Mouse (Mus musculus) forebrain, embryonic 13.5 days (tissue): ENCODE data around the gene Gm49322. TPM values are rescaled to one million over a fixed set of nuclear protein-coding genes. Genes with fewer than 3 reads are reported as not detected.
A peak's percentile ranks its signal among the peaks of the same experiment; 100 is the strongest.

Source experiments
- ATAC-seq: fragments of 200-750 bp; cut with Nextera tagmentation; 2 replicates; pipeline ENCODE4 v1.8.0; 2017
- H3K27ac ChIP-seq: fragments of 300-500 bp; sonication (generic); 2 replicates; pipeline ENCODE4 v1.5.1; 2015; ENCODE audit warnings: inconsistent platforms, mild to moderate bottlenecking, moderate library complexity
- H3K27me3 ChIP-seq: fragments of 300-500 bp; sonication (generic); 2 replicates; pipeline ENCODE4 v1.6.1; 2015; ENCODE audit warnings: mild to moderate bottlenecking, inconsistent platforms
- H3K36me3 ChIP-seq: fragments of 300-500 bp; sonication (generic); 2 replicates; pipeline ENCODE4 v1.6.1; 2015; ENCODE audit warnings: mild to moderate bottlenecking, inconsistent platforms; ENCODE audit not compliant: poor library complexity, severe bottlenecking
- H3K4me1 ChIP-seq: fragments of 300-500 bp; sonication (generic); 2 replicates; pipeline ENCODE4 v1.6.1; 2015; ENCODE audit warnings: inconsistent platforms
- H3K4me2 ChIP-seq: fragments of 300-500 bp; sonication (generic); 2 replicates; pipeline ENCODE4 v1.6.1; 2015; ENCODE audit warnings: inconsistent platforms, mild to moderate bottlenecking, moderate library complexity
- H3K4me3 ChIP-seq: fragments of 300-500 bp; sonication (generic); 2 replicates; pipeline ENCODE4 v1.5.1; 2015; ENCODE audit warnings: mild to moderate bottlenecking, inconsistent platforms
- H3K9ac ChIP-seq: fragments of 300-500 bp; sonication (generic); 2 replicates; pipeline ENCODE4 v1.6.1; 2015; ENCODE audit warnings: mild to moderate bottlenecking, inconsistent platforms
- H3K9me3 ChIP-seq: fragments of 300-500 bp; sonication (generic); replicated peaks from 2 replicates; pipeline ENCODE4 v1.6.1; 2016; ENCODE audit warnings: inconsistent platforms
- WGBS: fragments of 180-500 bp; shearing (Covaris S2); methylation state at CpG from one replicate; pipeline ENCODE4 v1.1.7; 2015; 5-methylcytosine and 5-hydroxymethylcytosine counted together
- polyA plus RNA-seq: library from polyadenylated mRNA; unstranded; fragments of >200 nt; fragmentation: Nextera tagmentation; extraction: Ambion mirVana; gene quantifications from 2 replicates; pipeline ENCODE4 v1.2.1, GENCODE M21; 2015

Gene Gm49322
- polyA plus RNA-seq, 1 experiment from 2014 or later, result 4.4 TPM

GRCm38 (mm10) chr10:80604988-80605387 is 833 bp upstream of the Gm49322 start:
- no peaks in the 10 kb centered on the region for H3K27me3 ChIP-seq
- no peak overlapping the region for H3K4me2 ChIP-seq
- H3K36me3 ChIP-seq, result peaks cover 40% of the 10 kb centered on the region
- no peaks in the 10 kb centered on the region for H3K9me3 ChIP-seq
- H3K4me3 ChIP-seq, result no peak overlapping the region
- ATAC-seq, result no peak
- 93% methylated on average over 2 of the region's 2 CpGs for WGBS
- H3K27ac ChIP-seq, result no peak overlapping the region
- no peak overlapping the region for H3K9ac ChIP-seq
- peaks cover 25% of the 10 kb centered on the region for H3K4me1 ChIP-seq

DNA sequence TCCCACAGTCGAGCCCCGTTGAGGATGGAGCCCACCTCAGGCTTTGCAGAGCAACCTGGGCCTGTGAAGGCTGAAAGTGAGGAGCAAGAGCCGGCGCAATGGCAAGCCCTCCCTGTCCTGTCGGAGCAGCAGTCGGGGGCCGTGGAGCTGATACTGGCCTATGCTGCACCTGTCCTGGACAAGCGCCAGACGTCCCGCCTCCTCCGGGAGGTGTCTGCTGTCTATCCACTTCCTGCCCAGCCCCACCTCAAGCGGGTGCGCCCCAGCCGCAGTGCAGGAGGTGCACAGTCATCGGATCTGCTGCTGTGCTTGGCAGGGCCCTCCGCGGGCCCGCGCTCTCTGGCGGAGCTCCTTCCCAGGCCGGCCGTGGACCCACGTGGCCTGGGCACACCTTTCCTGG is 485 bp downstream of the Gm49322 start:
- Histone ChIP-seq H3K27me3 (no peaks in the 10 kb centered on the region), H3K4me2 (no peak overlapping the region), H3K9me3 (no peaks in the 10 kb centered on the region), H3K36me3 (peaks cover 48% of the 10 kb centered on the region), H3K4me3 (no peak overlapping the region), H3K27ac (no peak overlapping the region), H3K9ac (0 out of 2 replicates have a peak overlapping the region, but pooled peaks have one; percentile 1), H3K4me1 (peaks cover 25% of the 10 kb centered on the region)
- ATAC-seq, result no peak
- WGBS, result 95% methylated on average over 23 of the region's 23 CpGs

GRCm38 (mm10) chr10:80606737-80607350 is 1.0 kb downstream of the Gm49322 start:
- ATAC-seq, result no peak
- no peaks in the 10 kb centered on the region for H3K27me3 ChIP-seq
- no peak overlapping the region for H3K27ac ChIP-seq
- H3K9ac ChIP-seq, result no peak overlapping the region
- H3K4me3 ChIP-seq, result no peak overlapping the region
- H3K4me1 ChIP-seq, result peaks cover 25% of the 10 kb centered on the region
- no peak overlapping the region for H3K4me2 ChIP-seq
- WGBS, result 96% methylated on average over 34 of the region's 34 CpGs
- H3K36me3 ChIP-seq, result peaks cover 48% of the 10 kb centered on the region
- H3K9me3 ChIP-seq, result no peaks in the 10 kb centered on the region

DNA sequence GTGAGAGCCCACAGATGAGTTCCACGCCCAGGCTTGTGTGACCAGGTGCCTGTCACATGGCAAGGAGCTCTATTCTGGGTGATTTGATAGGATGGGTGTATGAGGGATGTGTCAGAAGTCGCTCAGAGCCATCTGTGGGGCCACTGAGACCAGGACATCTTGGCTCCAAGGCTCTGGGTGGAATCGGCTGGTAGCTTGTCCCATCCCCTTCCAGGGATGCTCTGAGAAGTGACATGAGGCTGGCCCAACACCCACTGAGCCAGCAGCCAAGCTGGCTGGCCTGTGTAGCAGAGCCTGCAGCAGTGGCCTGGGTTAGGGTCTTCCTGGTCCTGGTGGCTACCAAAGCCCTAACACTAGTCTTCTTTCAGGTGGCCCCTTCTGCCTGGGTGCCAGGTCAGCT is 2.6 kb downstream of the Gm49322 start:
- peaks cover 62% of the 10 kb centered on the region for H3K36me3 ChIP-seq
- no peaks in the 10 kb centered on the region for H3K27me3 ChIP-seq
- H3K27ac ChIP-seq, result no peak overlapping the region
- no peaks in the 10 kb centered on the region for H3K9me3 ChIP-seq
- H3K9ac ChIP-seq, result no peak overlapping the region
- no peak overlapping the region for H3K4me3 ChIP-seq
- 87% methylated on average over 3 of the region's 3 CpGs for WGBS
- peaks cover 17% of the 10 kb centered on the region for H3K4me1 ChIP-seq
- H3K4me2 ChIP-seq, result no peak overlapping the region
- no peak for ATAC-seq

GRCm38 (mm10) chr10:80609269-80609924 is 3.6 kb downstream of the Gm49322 start:
- H3K4me3 ChIP-seq, result no peak overlapping the region
- H3K4me1 ChIP-seq, result peaks cover 7% of the 10 kb centered on the region
- 94% methylated on average over 10 of the region's 10 CpGs for WGBS
- no peak overlapping the region for H3K4me2 ChIP-seq
- no peak for ATAC-seq
- H3K27me3 ChIP-seq, result no peaks in the 10 kb centered on the region
- no peaks in the 10 kb centered on the region for H3K9me3 ChIP-seq
- H3K27ac ChIP-seq, result no peak overlapping the region
- peaks cover 70% of the 10 kb centered on the region for H3K36me3 ChIP-seq
- H3K9ac ChIP-seq, result 0 out of 2 replicates have a peak overlapping the region, but pooled peaks have one; percentile 16

DNA sequence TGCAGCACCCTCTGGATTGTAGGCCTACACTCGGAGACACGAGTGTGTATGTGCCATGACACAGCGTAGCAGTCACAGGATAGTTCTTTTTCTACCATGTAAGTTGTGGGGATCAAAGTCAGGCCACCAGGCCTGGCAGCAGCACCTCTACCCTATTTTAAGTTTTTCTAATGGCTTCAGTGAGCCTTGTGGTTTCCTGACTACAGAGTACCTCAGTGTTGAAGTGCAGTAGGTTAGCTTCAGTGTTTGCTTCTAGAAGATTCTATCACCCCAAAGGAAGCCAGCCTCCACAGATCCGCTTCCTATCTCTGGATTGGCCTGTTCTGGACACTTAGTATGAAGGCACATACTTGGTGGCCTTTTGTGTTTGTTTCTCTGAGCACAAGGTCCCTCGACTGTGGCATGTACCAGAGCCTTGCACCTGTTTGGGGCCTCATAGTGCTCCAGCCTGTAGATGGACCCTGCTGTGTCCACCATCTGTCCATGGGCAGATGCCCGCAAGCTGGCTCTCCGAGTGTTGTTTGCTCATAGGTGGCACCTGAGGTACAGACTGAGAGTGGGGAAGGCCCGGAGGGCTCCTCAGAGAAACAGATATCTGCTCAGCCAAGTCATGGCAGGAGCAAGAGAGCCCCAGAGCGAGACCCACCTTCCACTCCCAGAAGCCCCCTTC is 4.4 kb downstream of the Gm49322 start:
- no peak overlapping the region for H3K27ac ChIP-seq
- H3K27me3 ChIP-seq, result no peaks in the 10 kb centered on the region
- H3K4me1 ChIP-seq, result no peaks in the 10 kb centered on the region
- H3K9ac ChIP-seq, result no peak overlapping the region
- peaks cover 78% of the 10 kb centered on the region for H3K36me3 ChIP-seq
- no peak overlapping the region for H3K4me2 ChIP-seq
- 95% methylated on average over 9 of the region's 9 CpGs for WGBS
- no peak for ATAC-seq
- no peak overlapping the region for H3K4me3 ChIP-seq
- no peaks in the 10 kb centered on the region for H3K9me3 ChIP-seq

GRCm38 (mm10) chr10:80611024-80611423 is 5.2 kb downstream of the Gm49322 start:
- Histone ChIP-seq H3K9me3 (no peaks in the 10 kb centered on the region), H3K36me3 (peaks cover 86% of the 10 kb centered on the region), H3K27me3 (no peaks in the 10 kb centered on the region), H3K4me2 (no peak overlapping the region), H3K4me1 (no peaks in the 10 kb centered on the region), H3K9ac (no peak overlapping the region), H3K4me3 (no peak overlapping the region), H3K27ac (no peak overlapping the region)
- no peak for ATAC-seq
- WGBS, result 78% methylated on average over 4 of the region's 4 CpGs

DNA sequence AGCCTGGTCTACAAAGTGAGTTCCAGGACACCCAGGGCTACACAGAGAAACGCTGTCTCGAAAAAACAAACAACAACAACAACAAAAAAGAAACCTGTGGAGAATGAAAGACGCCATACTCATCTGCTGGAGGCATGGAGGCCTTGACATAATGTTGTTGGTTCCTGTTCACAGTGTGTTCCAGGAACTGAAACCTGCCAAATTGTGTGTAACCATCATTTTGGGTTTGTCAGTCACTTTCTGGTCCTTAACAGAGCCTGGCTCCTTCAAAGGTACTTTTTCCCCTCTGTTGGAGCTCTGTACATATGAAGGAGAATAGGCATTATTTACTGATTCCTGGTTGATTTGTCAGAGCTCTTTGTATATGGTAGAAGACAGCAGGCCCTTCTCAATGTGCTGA is 6.1 kb downstream of the Gm49322 start:
- H3K4me1 ChIP-seq, result no peaks in the 10 kb centered on the region

DNA sequence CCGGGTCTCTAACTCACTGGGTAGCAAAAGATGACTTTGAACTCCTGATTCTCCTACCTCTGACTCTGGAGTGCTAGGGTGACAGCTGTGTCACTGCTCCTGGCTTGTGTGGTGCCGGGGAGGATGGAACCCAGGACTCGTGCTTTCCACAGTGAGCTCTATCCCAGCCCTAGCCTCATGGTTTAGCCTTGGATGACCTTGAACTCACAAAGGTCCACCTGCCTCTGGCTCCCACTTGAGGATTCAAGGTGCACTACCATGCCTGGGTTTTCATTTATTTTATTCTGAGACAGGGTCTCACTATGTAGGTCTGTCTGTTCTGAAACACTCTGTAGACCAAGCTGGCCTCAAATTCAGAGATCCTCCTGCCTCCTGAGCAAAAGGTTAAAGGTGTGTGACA is 8.0 kb downstream of the Gm49322 start:
- no peaks in the 10 kb centered on the region for H3K27me3 ChIP-seq
- no peaks in the 10 kb centered on the region for H3K9me3 ChIP-seq
- H3K27ac ChIP-seq, result no peak overlapping the region
- no peaks in the 10 kb centered on the region for H3K4me1 ChIP-seq
- H3K4me2 ChIP-seq, result no peak overlapping the region
- H3K36me3 ChIP-seq, result peaks cover 59% of the 10 kb centered on the region
- no peak overlapping the region for H3K4me3 ChIP-seq
- 89% methylated on average over 3 of the region's 3 CpGs for WGBS
- H3K9ac ChIP-seq, result no peak overlapping the region
- ATAC-seq, result no peak

More for the DNA sequence above, 6.1 kb downstream of the Gm49322 start:
- Histone ChIP-seq H3K4me2 (no peak overlapping the region), H3K27ac (no peak overlapping the region), H3K4me3 (no peak overlapping the region), H3K9me3 (no peaks in the 10 kb centered on the region), H3K36me3 (peaks cover 78% of the 10 kb centered on the region), H3K9ac (no peak overlapping the region), H3K27me3 (no peaks in the 10 kb centered on the region)
- WGBS, result 93% methylated on average over 3 of the region's 3 CpGs
- ATAC-seq, result no peak

DNA sequence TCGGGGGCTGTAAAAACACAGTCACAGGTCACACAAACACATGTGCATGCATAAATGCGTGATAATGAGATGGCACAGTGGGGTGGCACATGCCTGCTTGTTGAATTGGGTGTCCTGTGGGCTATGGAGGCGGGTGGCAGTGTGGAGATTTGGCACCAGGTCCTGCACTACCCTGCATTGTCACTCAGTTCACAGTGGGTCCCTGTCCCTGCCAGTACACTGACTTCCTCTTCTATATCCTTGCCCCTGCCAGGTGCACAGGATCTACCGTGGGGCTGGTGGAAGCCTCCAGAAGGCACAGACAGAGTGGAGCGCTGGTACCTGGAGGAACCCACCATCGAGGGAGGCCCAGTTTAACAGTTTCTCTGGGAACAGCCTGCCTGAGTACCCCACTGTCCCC is 8.5 kb downstream of the Gm49322 start:
- Histone ChIP-seq H3K36me3 (peaks cover 54% of the 10 kb centered on the region), H3K4me1 (no peaks in the 10 kb centered on the region), H3K27me3 (no peaks in the 10 kb centered on the region), H3K4me2 (no peak overlapping the region), H3K27ac (no peak overlapping the region), H3K9ac (no peak overlapping the region), H3K9me3 (no peaks in the 10 kb centered on the region), H3K4me3 (no peak overlapping the region)
- no peak for ATAC-seq
- 86% methylated on average over 6 of the region's 6 CpGs for WGBS

GRCm38 (mm10) chr10:80618181-80618580 is 12.4 kb downstream of the Gm49322 start:
- no peaks in the 10 kb centered on the region for H3K9me3 ChIP-seq
- 84% methylated on average over 9 of the region's 9 CpGs for whole genome bisulfite sequencing

GRCm38 (mm10) chr10:80619465-80620244 is 13.8 kb downstream of the Gm49322 start:
- Histone ChIP-seq H3K36me3 (peaks cover 15% of the 10 kb centered on the region), H3K4me1 (peaks cover 24% of the 10 kb centered on the region), H3K9ac (no peak overlapping the region), H3K4me2 (no peak overlapping the region), H3K9me3 (no peaks in the 10 kb centered on the region), H3K4me3 (no peak overlapping the region), H3K27me3 (no peaks in the 10 kb centered on the region), H3K27ac (no peak overlapping the region)
- 37% methylated on average over 8 of the region's 8 CpGs for WGBS
- no peak for ATAC-seq

More at GRCm38 (mm10) chr10:80618181-80618580, 12.4 kb downstream of the Gm49322 start:
- Histone ChIP-seq H3K4me1 (peaks cover 10% of the 10 kb centered on the region), H3K9ac (no peak overlapping the region), H3K4me2 (no peak overlapping the region), H3K36me3 (peaks cover 29% of the 10 kb centered on the region), H3K4me3 (no peak overlapping the region), H3K27me3 (no peaks in the 10 kb centered on the region), H3K27ac (no peak overlapping the region)
- no peak for ATAC-seq
